Mouse (Mus musculus) gonadal fat pad, adult 2 months (tissue): ENCODE measurements around the gene Disp1. TPM values are rescaled to one million over a fixed set of nuclear protein-coding genes. Genes with fewer than 3 reads are reported as not detected.

Source experiments
- DNase-seq: peaks from one replicate; pipeline ENCODE4 v3.0.0-alpha.2; 2012; ENCODE audit warnings: low read depth
- polyA plus RNA-seq: library from polyadenylated mRNA; depleted of rRNA; stranded (reverse); fragments of >200 nt; gene quantifications from 2 replicates; pipeline ENCODE4 v1.2.3, GENCODE M21; 2012; rRNA removed

Gene Disp1
- polyA plus RNA-seq, 1 experiment = 16.4 TPM

GRCm38 (mm10) chr1:183040847-183041382, 180.4 kb downstream of the Disp1 start:
- no peak for DNase-seq

GRCm38 (mm10) chr1:183039881-183040708, 181.2 kb downstream of the Disp1 start:
- no peak for DNase-seq

DNA sequence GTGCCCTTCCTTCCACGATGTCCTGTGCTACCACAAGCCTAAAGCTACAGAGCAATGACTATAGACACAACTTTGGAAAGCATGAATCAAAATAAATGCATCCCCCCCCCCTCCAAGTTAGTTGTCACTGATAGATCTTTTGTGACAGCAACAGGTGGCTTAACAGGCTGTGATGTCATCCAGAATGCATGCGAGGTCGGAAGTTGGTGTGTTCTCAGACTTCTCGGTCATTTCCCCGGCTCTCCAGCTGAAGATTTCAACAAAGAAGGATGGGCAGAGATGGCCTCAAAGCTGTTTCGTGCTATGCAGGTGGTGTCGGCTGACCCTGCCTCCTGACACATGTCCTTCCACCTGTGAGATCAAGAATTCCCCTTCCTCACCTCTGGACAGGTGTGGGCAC, 181.9 kb downstream of the Disp1 start:
- no peak for DNase-seq

Other genes starting within 250 kb of the Disp1 start
- gene Aida, start 75.1 kb upstream of the Disp1 start, polyA plus RNA-seq = 19.6 and 25.0 TPM in 2 replicates
- gene Brox, start 75.7 kb upstream of the Disp1 start, polyA plus RNA-seq = 22.5 and 23.9 TPM in 2 replicates
- gene Mia3, start 148.0 kb upstream of the Disp1 start, polyA plus RNA-seq = 108 and 123 TPM in 2 replicates
- 9.3 and 12.2 TPM in 2 replicates for gene Taf1a, start 167.5 kb upstream of the Disp1 start, polyA plus RNA-seq
- gene Hhipl2, start 196.7 kb upstream of the Disp1 start, polyA plus RNA-seq = 0.26 and 0.36 TPM in 2 replicates